Mouse (Mus musculus): ENCODE results near the gene Sema3g.

- no peak for TF ChIP-seq CTCF (IDR thresholded peaks at IDR 0.05; ENCODE audit: low read depth)
- no peak for TF ChIP-seq EP300 (IDR thresholded peaks at IDR 0.05; ENCODE audit: low read depth)
Measured at GRCm38 (mm10) chr14:31260374-31260773, 42.7 kb downstream of the Sema3g start.

Measured in heart, postnatal 0 days (tissue).